In the genomic region with DNA sequence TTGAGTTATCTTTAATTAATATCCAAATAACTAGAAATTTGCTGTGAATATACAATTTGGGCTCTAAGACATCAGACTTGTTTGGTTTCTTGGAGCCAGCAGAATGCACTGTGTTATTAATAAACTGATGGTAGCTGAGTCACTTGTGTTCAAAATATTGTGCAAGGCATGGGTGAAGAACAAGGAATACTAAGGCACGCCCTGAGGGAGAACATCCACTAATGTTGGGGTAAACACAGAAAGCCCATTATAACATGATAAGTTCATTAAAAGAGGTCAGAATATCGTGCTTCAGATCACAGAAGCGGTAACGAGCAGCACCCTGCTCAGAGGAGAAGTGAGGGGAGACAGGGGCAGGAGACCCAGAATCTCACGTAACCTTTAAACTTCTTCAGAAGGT, we compare ENCODE assay signal across 22 mouse cellular contexts. TPM values are rescaled to one million over a fixed set of nuclear protein-coding genes. Genes with fewer than 3 reads are reported as not detected.
DNase-seq lines count a peak whose midpoint lies in the region; ATAC-seq and TF ChIP-seq lines count a peak whose summit lies in the region.
"Had no signal": no experiment of that assay in that cellular context is flagged by ENCODE, and none has a peak within 500 bp of the region (broad histone marks: within the 10 kb centered on the region; RNA-seq: fewer than 3 reads in every experiment).

No protein-coding gene starts in this region.

- no peak for TF ChIP-seq POLR2A in myocyte (IDR thresholded peaks at IDR 0.05; ENCODE audit: insufficient read length, low read depth)

- ATAC-seq in heart, embryonic 16.5 days (replicated peaks; ENCODE audit: extremely low read depth, insufficient read depth, low FRiP score) = no peak
- ATAC-seq in inflammation-experienced regulatory T-cells, adult 6 months = no peak
- ATAC-seq: forebrain, postnatal 0 days; lung, postnatal 0 days had no signal

- peak overlapping the region; percentile 26; the same call in 1 of the 2 replicates for H3K4me2 ChIP-seq in heart, embryonic 16.5 days (ENCODE audit: low read depth, low read length)
- H3K4me2 ChIP-seq in myocyte (ENCODE audit: low read depth) = peak overlapping the region; percentile 84
- H3K4me2 ChIP-seq: liver, embryonic 15.5 days; neural tube, embryonic 12.5 days had no signal

- H3K9me3 ChIP-seq in heart, embryonic 16.5 days (replicated peaks; ENCODE audit: control insufficient read depth, low read length) = no peaks in the 10 kb centered on the region
- H3K9me3 ChIP-seq: hindbrain, embryonic 10.5 days; liver, embryonic 15.5 days; megakaryocyte, embryonic 14.5 days; neural tube, embryonic 12.5 days had no signal

- H3K36me3 ChIP-seq in heart, embryonic 16.5 days (ENCODE audit: control insufficient read depth, insufficient read depth) = no peaks in the 10 kb centered on the region
- no peaks in the 10 kb centered on the region for H3K36me3 ChIP-seq in myocyte (ENCODE audit: control insufficient read depth, insufficient read depth)
- H3K36me3 ChIP-seq: hindbrain, embryonic 10.5 days; liver, embryonic 15.5 days; neural tube, embryonic 12.5 days had no signal

- no peaks in the 10 kb centered on the region for H3K27me3 ChIP-seq in heart, embryonic 16.5 days (ENCODE audit: control insufficient read depth, insufficient read depth, low read length)
- no peaks in the 10 kb centered on the region for H3K27me3 ChIP-seq in myocyte (ENCODE audit: control insufficient read depth, insufficient read depth, insufficient read length)
- H3K27me3 ChIP-seq: CH12.LX; liver, embryonic 15.5 days; megakaryocyte, embryonic 14.5 days; neural tube, embryonic 12.5 days had no signal

- peak; percentile 32 for DNase-seq in gastrocnemius, adult 18-20 months (ENCODE audit: low spot score)
- DNase-seq in gastrocnemius, postnatal 25 days = no peak
- no peak for DNase-seq in heart, adult 9 months (ENCODE audit: low spot score in 2 of 2)
- DNase-seq in adrenal gland, postnatal 25 days = no peak
- DNase-seq: adrenal gland, adult 8-10 months; cerebellum, adult 18-20 months; forebrain, postnatal 0 days; gastrocnemius, postnatal 10 days; kidney, adult 18-20 months; kidney, postnatal 14 days; left cerebral cortex, postnatal 4 days; spleen, adult 18-20 months had no signal

- no peaks in the 10 kb centered on the region for H3K79me2 ChIP-seq in myocyte (ENCODE audit: control insufficient read depth, insufficient read depth)

- no peak overlapping the region; the same call in 1 of the 2 replicates for H3K27ac ChIP-seq in heart, embryonic 16.5 days (ENCODE audit: low read length)
- H3K27ac ChIP-seq in brown adipose tissue, adult 24 weeks (replicated peaks; ENCODE audit: low read depth, low read length) = peak overlapping the region; percentile 31
- H3K27ac ChIP-seq: hindbrain, embryonic 10.5 days; liver, embryonic 15.5 days; neural tube, embryonic 12.5 days had no signal

- H3K4me3 ChIP-seq in heart, embryonic 16.5 days (ENCODE audit: low read length) = no peak overlapping the region
- H3K4me3 ChIP-seq in brown adipose tissue, adult 24 weeks (ENCODE audit: insufficient read depth, low read depth, low read length) = peak overlapping the region; percentile 15; the same call in 1 of the 2 replicates
- no peak overlapping the region for H3K4me3 ChIP-seq in myocyte
- H3K4me3 ChIP-seq: hindbrain, embryonic 10.5 days; liver, embryonic 15.5 days; megakaryocyte, embryonic 14.5 days; neural tube, embryonic 12.5 days had no signal

- 86% methylated on average over 5 of the region's 5 CpGs for WGBS in heart, embryonic 16.5 days

- no peak overlapping the region for H3K9ac ChIP-seq in heart, embryonic 16.5 days (ENCODE audit: low read length)
- H3K9ac ChIP-seq: forebrain, postnatal 0 days; liver, embryonic 15.5 days; neural tube, embryonic 12.5 days had no signal

- no peak overlapping the region for H3ac ChIP-seq in myocyte (ENCODE audit: control insufficient read depth, insufficient read length)

- 0 out of 2 replicates have a peak, but pooled peaks cover 2% of the 10 kb centered on the region for H3K4me1 ChIP-seq in heart, embryonic 16.5 days (ENCODE audit: control insufficient read depth, insufficient read depth, low read length)
- no peaks in the 10 kb centered on the region for H3K4me1 ChIP-seq in brown adipose tissue, adult 24 weeks (ENCODE audit: control insufficient read depth, insufficient read depth, insufficient read length, low read length)
- H3K4me1 ChIP-seq: liver, embryonic 15.5 days; megakaryocyte, embryonic 14.5 days had no signal

TF ChIP-seq in myocyte, 11 proteins besides CTCF, POLR2A, EP300 and RAD21:
- TF ChIP-seq CEBPB (IDR thresholded peaks at IDR 0.05; ENCODE audit: insufficient read depth, poor library complexity, severe bottlenecking) (peak; percentile 63), USF1 (IDR thresholded peaks at IDR 0.05; ENCODE audit: low read depth) (no peak)
TF ChIP-seq in myocyte: peak in this region for 1.

RNA-seq across cellular contexts. Expression of gene Dcn, which starts 2.7 kb away (rescaled TPM):
- 100 to 1,000 TPM; 239 to 377 TPM for total RNA-seq in gastrocnemius, adult 18-20 months (2021)
- total RNA-seq in gastrocnemius, postnatal 25 days (2021) = 100 to 1,000 TPM; 257 to 303 TPM
- polyA plus RNA-seq in heart, embryonic 16.5 days (2015; fragmentation: Nextera tagmentation; extraction: Ambion mirVana) = 314 and 356 TPM in 2 replicates
- 440 and 536 TPM in 2 replicates for polyA plus RNA-seq in brown adipose tissue, adult 24 weeks (2012; ENCODE audit: insufficient read depth, insufficient read length, missing spikeins)
- 13.8 TPM for polyA plus RNA-seq in myocyte (2012; fragmentation: generic; extraction: Trizol)
- total RNA-seq in adrenal gland, postnatal 25 days (2021) = 75.1 and 88.2 TPM in 2 replicates
- polyA plus RNA-seq in inflammation-experienced regulatory T-cells, adult 6 months (2017; shearing (Covaris generic)) = not detected
- total RNA-seq: CH12.LX had no signal

Comparison
In these comparisons a context has a peak if more than half of its experiments do, and no peak if none do; other contexts are left out.
1. RNA of gene Dcn, which starts 2.7 kb away (polyA plus RNA-seq): 440 to 536 TPM in brown adipose tissue, adult 24 weeks and 314 to 356 TPM in heart, embryonic 16.5 days; 13.8 TPM in myocyte (single experiment) and not detected in inflammation-experienced regulatory T-cells, adult 6 months; every median in the first group is over 10 times any median in the second.